Mouse (Mus musculus) liver, embryonic 16.5 days (tissue): ENCODE measurements around the gene Gm28230. TPM values are rescaled to one million over a fixed set of nuclear protein-coding genes. Genes with fewer than 3 reads are reported as not detected.

Experiments
- ATAC-seq: fragments of 200-750 bp; cut with Nextera tagmentation; 2 replicates; pipeline ENCODE4 v1.8.0; 2017; ENCODE audit warnings: low read depth, mild to moderate bottlenecking, moderate number of reproducible peaks, moderate library complexity
- H3K27ac ChIP-seq: fragments of 300-500 bp; sonication (generic); 2 replicates; pipeline ENCODE4 v1.5.1; 2014; ENCODE audit warnings: mild to moderate bottlenecking, low read length
- H3K27me3 ChIP-seq: fragments of 300-500 bp; sonication (generic); 2 replicates; pipeline ENCODE4 v1.6.1; 2014; ENCODE audit warnings: low read depth, low read length, mixed read lengths; ENCODE audit not compliant: control insufficient read depth, insufficient read depth
- H3K36me3 ChIP-seq: fragments of 300-500 bp; sonication (generic); 2 replicates; pipeline ENCODE4 v1.6.1; 2014; ENCODE audit warnings: mild to moderate bottlenecking; ENCODE audit not compliant: control insufficient read depth, insufficient read depth
- H3K4me1 ChIP-seq: fragments of 300-500 bp; sonication (generic); 2 replicates; pipeline ENCODE4 v1.6.1; 2014; ENCODE audit warnings: low read depth, low read length, mixed read lengths; ENCODE audit not compliant: control insufficient read depth
- H3K4me2 ChIP-seq: fragments of 300-500 bp; sonication (generic); 2 replicates; pipeline ENCODE4 v1.6.1; 2014; ENCODE audit warnings: low read depth, low read length, mixed read lengths
- H3K4me3 ChIP-seq: fragments of 300-500 bp; sonication (generic); 2 replicates; pipeline ENCODE4 v1.5.1; 2014; ENCODE audit warnings: low read depth, mild to moderate bottlenecking, low read length
- H3K9ac ChIP-seq: fragments of 300-500 bp; sonication (generic); 2 replicates; pipeline ENCODE4 v1.6.1; 2014; ENCODE audit warnings: low read depth, low read length
- H3K9me3 ChIP-seq: fragments of 300-500 bp; sonication (generic); replicated peaks from 2 replicates; pipeline ENCODE4 v1.6.1; 2016; ENCODE audit warnings: low read length; ENCODE audit not compliant: control insufficient read depth
- WGBS: fragments of 180-500 bp; shearing (Covaris S2); extraction: QIAGEN DNeasy Blood & Tissue Kit; methylation state at CpG from one replicate; pipeline ENCODE4 v1.1.7; 2014; ENCODE audit not compliant: insufficient replicate concordance; 5-methylcytosine and 5-hydroxymethylcytosine counted together
- polyA plus RNA-seq: library from polyadenylated mRNA; unstranded; fragments of >200 nt; fragmentation: Nextera tagmentation; extraction: Ambion mirVana; gene quantifications from 2 replicates; pipeline ENCODE4 v1.2.1, GENCODE M21; 2015

Gm28230 gene
- polyA plus RNA-seq, 1 experiment from 2014 or later, result not detected

DNA sequence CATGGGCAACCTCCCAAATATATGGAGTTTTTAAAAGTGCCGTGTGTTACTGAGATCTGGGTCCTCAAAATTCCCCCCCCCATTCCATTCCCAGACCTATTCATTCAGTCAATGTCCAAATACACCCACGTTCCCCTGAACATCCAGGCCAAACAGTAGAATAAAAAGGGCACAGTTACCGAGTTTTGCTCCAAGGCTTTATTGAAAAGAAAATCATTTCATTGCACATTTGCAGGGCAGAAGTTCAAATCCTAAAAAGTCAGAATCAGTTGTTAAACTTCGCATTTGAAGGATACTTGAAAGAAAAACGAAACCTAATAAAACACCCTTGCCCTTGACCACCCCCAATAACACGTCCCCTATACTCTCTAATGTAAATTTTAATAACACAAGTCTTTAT, 23.7 kb upstream of the Gm28230 start:
- H3K4me2 ChIP-seq, result no peak overlapping the region
- ATAC-seq, result no peak
- H3K9me3 ChIP-seq, result no peaks in the 10 kb centered on the region
- H3K27ac ChIP-seq, result no peak overlapping the region
- WGBS, result 25% methylated on average over 6 of the region's 6 CpGs
- no peak overlapping the region for H3K9ac ChIP-seq
- H3K36me3 ChIP-seq, result no peaks in the 10 kb centered on the region
- peaks cover 2% of the 10 kb centered on the region; the same call in 1 of the 2 replicates for H3K4me1 ChIP-seq
- H3K4me3 ChIP-seq, result no peak overlapping the region
- peaks cover 97% of the 10 kb centered on the region for H3K27me3 ChIP-seq

DNA sequence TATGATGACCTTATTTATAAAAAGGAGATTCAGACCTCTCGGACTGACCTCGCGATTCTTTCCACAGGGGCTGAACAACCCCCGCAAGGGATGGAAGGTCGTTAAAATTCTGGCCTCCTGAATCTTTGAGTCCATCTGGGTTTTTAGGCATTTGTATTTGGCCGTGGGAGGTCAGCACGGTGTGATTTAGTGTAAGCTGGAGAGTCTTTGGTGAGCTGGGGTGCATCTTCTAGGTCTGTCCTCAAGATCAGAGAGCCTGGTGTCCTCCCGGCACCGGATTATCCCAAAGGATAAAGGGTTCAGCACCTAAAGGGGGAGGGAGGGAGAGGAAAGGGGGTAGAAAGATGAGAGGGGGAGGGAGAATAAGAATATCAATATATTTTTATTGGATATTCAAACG, 23.2 kb upstream of the Gm28230 start:
- Histone ChIP-seq H3K4me1 (peaks cover 2% of the 10 kb centered on the region; the same call in 1 of the 2 replicates), H3K9ac (no peak overlapping the region), H3K4me3 (no peak overlapping the region), H3K27me3 (peaks cover 96% of the 10 kb centered on the region), H3K4me2 (no peak overlapping the region), H3K9me3 (no peaks in the 10 kb centered on the region), H3K27ac (no peak overlapping the region), H3K36me3 (no peaks in the 10 kb centered on the region)
- 23% methylated on average over 10 of the region's 10 CpGs for WGBS
- ATAC-seq, result no peak

- peaks cover 96% of the 10 kb centered on the region for H3K27me3 ChIP-seq
Measured at GRCm38 (mm10) chr2:74703720-74704392, 22.7 kb upstream of the Gm28230 start.

GRCm38 (mm10) chr2:74704393-74704998, 22.0 kb upstream of the Gm28230 start, which contains the start of gene Hoxd8:
Gene Hoxd8 (plus strand): TSS chr2:74704615.
- Histone ChIP-seq H3K9ac (no peak within 1 kb of the TSS), H3K4me2 (peak within 1 kb of the TSS; percentile 53), H3K27me3 (peaks cover 95% of the 10 kb centered on the region), H3K27ac (no peak within 1 kb of the TSS), H3K4me1 (peaks cover 2% of the 10 kb centered on the region; the same call in 1 of the 2 replicates), H3K4me3 (peak within 1 kb of the TSS; percentile 46), H3K9me3 (no peaks in the 10 kb centered on the region), H3K36me3 (no peaks in the 10 kb centered on the region)
- no peak for ATAC-seq
- 3% methylated on average over 37 of the region's 52 CpGs for WGBS

More at GRCm38 (mm10) chr2:74703720-74704392, 22.7 kb upstream of the Gm28230 start:
- ATAC-seq, result no peak
- H3K4me1 ChIP-seq, result peaks cover 2% of the 10 kb centered on the region; the same call in 1 of the 2 replicates
- H3K4me3 ChIP-seq, result no peak overlapping the region
- H3K9me3 ChIP-seq, result no peaks in the 10 kb centered on the region
- H3K4me2 ChIP-seq, result no peak overlapping the region
- H3K27ac ChIP-seq, result no peak overlapping the region
- WGBS, result 5% methylated on average over 26 of the region's 26 CpGs
- no peak overlapping the region for H3K9ac ChIP-seq
- no peaks in the 10 kb centered on the region for H3K36me3 ChIP-seq

DNA sequence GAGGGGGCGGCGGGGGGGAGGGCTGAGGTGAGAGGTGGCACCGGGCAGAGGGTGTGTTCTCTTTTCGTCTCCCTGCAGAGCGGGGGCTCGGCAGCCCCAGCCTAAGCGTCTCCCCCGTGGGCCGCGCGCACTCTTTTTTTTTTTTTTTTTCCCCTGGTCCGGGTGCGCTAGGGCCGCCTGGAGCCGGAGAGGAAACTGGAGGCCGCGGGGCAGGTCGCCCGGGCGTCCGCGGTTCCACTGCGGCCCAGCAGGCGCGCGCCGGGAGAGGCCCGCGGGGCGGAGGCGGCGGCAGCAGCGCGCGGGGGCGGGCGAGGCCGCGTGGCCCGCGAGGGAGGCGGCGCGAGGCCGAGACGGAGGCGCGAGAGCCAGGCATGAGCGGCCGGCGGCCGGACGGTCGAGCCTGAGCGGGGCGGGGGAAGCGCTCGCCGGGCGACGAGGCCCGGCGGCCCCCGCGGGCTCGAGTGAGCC, 21.5 kb upstream of the Gm28230 start:
- no peak for ATAC-seq
- peaks cover 95% of the 10 kb centered on the region for H3K27me3 ChIP-seq
- 0% methylated on average over 41 of the region's 66 CpGs for WGBS
- H3K9me3 ChIP-seq, result no peaks in the 10 kb centered on the region
- H3K36me3 ChIP-seq, result no peaks in the 10 kb centered on the region
- peak overlapping the region; percentile 53 for H3K4me2 ChIP-seq
- H3K9ac ChIP-seq, result no peak overlapping the region
- H3K4me3 ChIP-seq, result peak overlapping the region; percentile 46
- H3K4me1 ChIP-seq, result peaks cover 2% of the 10 kb centered on the region; the same call in 1 of the 2 replicates
- no peak overlapping the region for H3K27ac ChIP-seq

GRCm38 (mm10) chr2:74705467-74706089, 20.9 kb upstream of the Gm28230 start:
- H3K9me3 ChIP-seq, result no peaks in the 10 kb centered on the region
- H3K27ac ChIP-seq, result no peak overlapping the region
- H3K4me3 ChIP-seq, result peak overlapping the region; percentile 46
- H3K4me1 ChIP-seq, result peaks cover 2% of the 10 kb centered on the region; the same call in 1 of the 2 replicates
- H3K36me3 ChIP-seq, result no peaks in the 10 kb centered on the region
- no peak for ATAC-seq
- peak overlapping the region; percentile 53 for H3K4me2 ChIP-seq
- H3K9ac ChIP-seq, result no peak overlapping the region
- WGBS, result 1% methylated on average over 37 of the region's 85 CpGs
- H3K27me3 ChIP-seq, result peaks cover 95% of the 10 kb centered on the region

DNA sequence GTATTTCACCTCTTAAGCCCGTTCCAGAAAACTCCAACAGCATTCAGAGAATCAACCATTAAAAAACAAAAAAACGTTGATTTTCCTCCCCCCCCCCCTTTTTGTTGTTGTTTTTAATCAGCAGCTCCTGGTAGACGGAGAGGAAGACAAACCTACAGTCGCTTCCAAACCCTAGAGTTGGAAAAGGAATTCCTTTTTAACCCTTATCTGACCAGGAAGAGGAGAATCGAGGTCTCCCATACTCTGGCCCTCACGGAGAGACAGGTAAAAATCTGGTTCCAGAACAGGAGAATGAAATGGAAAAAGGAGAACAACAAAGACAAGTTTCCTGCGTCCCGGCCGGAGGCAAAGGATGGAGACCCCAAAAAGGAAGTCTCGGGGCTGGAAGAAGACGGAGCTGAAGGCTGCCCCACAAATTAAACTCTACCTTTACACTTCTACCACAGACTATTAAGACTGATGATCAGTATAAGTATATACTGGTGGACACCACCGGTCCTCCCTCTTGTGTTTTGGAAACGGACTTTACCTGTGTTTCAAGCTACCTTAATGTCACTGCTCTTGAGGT, 20.1 kb upstream of the Gm28230 start:
- Histone ChIP-seq H3K27ac (no peak overlapping the region), H3K4me2 (no peak overlapping the region), H3K36me3 (no peaks in the 10 kb centered on the region), H3K9ac (no peak overlapping the region), H3K27me3 (peaks cover 95% of the 10 kb centered on the region), H3K4me1 (peaks cover 2% of the 10 kb centered on the region; the same call in 1 of the 2 replicates), H3K4me3 (no peak overlapping the region), H3K9me3 (no peaks in the 10 kb centered on the region)
- 4% methylated on average over 13 of the region's 13 CpGs for WGBS
- ATAC-seq, result no peak

DNA sequence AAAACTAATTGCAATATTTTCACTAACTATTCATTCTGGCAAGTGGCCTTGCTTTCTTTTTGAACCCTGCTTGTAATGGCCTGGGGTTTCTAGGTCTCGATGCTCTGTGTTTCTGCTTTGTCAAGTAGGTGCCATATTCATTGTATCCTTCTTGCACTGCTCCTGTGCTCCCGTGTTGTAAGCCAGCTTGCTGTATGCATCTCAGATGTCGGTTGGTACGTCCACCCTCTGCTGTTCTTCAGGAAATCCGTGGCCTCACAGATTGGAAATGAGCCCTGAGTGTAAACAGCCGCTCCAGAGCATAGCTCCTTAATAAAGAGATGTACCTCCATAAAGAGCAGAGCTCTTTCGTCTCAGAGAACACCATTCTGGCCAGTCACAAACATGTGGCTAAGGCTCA, 18.9 kb upstream of the Gm28230 start:
- H3K9ac ChIP-seq, result no peak overlapping the region
- no peaks in the 10 kb centered on the region for H3K36me3 ChIP-seq
- H3K4me3 ChIP-seq, result no peak overlapping the region
- H3K4me2 ChIP-seq, result no peak overlapping the region
- no peaks in the 10 kb centered on the region for H3K9me3 ChIP-seq
- no peak for ATAC-seq
- H3K27me3 ChIP-seq, result peaks cover 96% of the 10 kb centered on the region
- H3K4me1 ChIP-seq, result peaks cover 2% of the 10 kb centered on the region; the same call in 1 of the 2 replicates
- WGBS, result 19% methylated on average over 7 of the region's 7 CpGs
- no peak overlapping the region for H3K27ac ChIP-seq
